Mouse (Mus musculus) testis, adult 2 months (tissue): ENCODE measurements around the gene Cngb1.

Experiments used
- CTCF ChIP-seq: fragments of 200-500 bp; IDR thresholded peaks from 2 replicates; pipeline ENCODE4 v1.5.1; 2012; ENCODE audit warnings: low read depth, mild to moderate bottlenecking, inconsistent platforms, low read length, moderate library complexity; ENCODE audit not compliant: control insufficient read depth, insufficient read depth, insufficient replicate concordance
- POLR2A ChIP-seq: fragments of 200-500 bp; IDR thresholded peaks from 2 replicates; pipeline ENCODE4 v1.6.1; 2012; ENCODE audit warnings: low read depth, mild to moderate bottlenecking, inconsistent platforms, low read length, moderate library complexity; ENCODE audit not compliant: control insufficient read depth

DNA sequence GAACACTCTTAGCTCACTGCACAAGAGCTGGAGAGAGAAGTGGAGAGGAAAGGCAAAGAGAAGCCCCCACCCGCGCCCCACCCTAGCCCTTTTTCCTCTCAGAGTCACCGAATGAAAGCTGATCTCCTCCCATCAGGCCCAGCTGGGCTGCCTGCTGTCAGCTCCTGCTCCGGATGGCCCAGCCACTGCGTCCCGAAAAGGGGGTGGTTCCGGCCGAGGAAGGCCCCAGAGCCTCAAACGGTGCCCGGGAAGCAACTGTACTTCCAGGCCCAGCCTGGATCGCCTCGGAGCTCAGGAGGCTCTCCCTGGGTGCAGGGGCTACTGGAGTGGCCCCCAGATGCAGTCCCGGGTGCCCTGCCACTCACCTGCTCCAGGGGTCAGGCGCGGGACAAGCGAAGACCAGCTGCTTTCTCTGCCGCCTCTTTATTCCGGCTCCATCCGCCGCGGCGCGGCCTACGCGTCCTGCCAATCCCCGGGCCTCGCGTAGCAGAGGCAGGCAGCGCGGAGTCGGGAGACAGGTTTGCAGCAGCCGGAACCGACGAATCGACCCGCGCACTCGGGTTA lies 24.9 kb upstream of the Cngb1 start:
- TF ChIP-seq CTCF (no peak), POLR2A (no peak)
